Mouse (Mus musculus) ES-E14 (cell line): ENCODE results near the gene Ubox5.

Source experiments
- CHD2 ChIP-seq: IDR thresholded peaks from 2 replicates; pipeline ENCODE4 v1.6.1; 2014; ENCODE audit warnings: mild to moderate bottlenecking, low read depth, low read length, inconsistent platforms
- HCFC1 ChIP-seq: IDR thresholded peaks from 2 replicates; pipeline ENCODE4 v1.6.1; 2012; ENCODE audit warnings: low read length, inconsistent platforms, borderline replicate concordance; ENCODE audit not compliant: insufficient read depth
- MAFK ChIP-seq: IDR thresholded peaks from 2 replicates; pipeline ENCODE4 v1.6.1; 2014; ENCODE audit warnings: mild to moderate bottlenecking, low read depth, low read length, inconsistent platforms; ENCODE audit not compliant: insufficient read depth
- ZC3H11A ChIP-seq: IDR thresholded peaks from 2 replicates; pipeline ENCODE4 v1.6.1; 2012; ENCODE audit warnings: low read depth, mild to moderate bottlenecking, inconsistent platforms, low read length, borderline replicate concordance

DNA sequence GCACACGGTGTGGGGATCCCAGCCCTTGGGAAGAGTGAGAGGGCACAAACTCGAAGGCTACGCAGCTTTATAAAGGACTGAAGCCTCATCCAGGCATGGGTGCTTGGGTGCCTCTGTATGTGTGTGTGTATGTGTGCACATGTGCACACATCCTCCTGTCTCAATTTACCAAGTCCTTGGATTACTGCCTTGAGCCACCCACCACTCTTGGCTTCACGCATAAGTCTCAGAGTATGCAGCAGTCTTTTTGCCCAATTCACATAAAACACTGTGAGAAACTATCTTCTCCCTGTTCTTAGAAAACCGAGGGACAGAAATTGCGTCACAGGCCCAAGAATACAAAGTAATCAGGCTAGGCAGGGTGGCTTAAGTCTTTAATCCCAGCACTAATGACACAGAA lies 43.8 kb downstream of the Ubox5 start:
- TF ChIP-seq MAFK (no peak), ZC3H11A (no peak), HCFC1 (no peak), CHD2 (no peak)
